ENCODE assay signal across 21 mouse cellular contexts in genomic region chr6:145001493-145001892, GRCm38 (mm10).
"Had no signal": no experiment of that assay in that cellular context is flagged by ENCODE, and none has a peak within 500 bp of the region (broad histone marks: within the 10 kb centered on the region; RNA-seq: fewer than 3 reads in every experiment).

No protein-coding gene starts in this region.

- H3K9ac ChIP-seq: limb, embryonic 12.5 days; limb, embryonic 15.5 days; liver, embryonic 14.5 days; lung, embryonic 15.5 days; midbrain, embryonic 13.5 days; neural tube, embryonic 13.5 days had no signal

- DNase-seq: kidney, adult 2 months; kidney, postnatal 10 days; kidney, postnatal 36 days; layer of hippocampus, postnatal 36 days; lung, postnatal 10 days; retina, postnatal 1 day; right cerebral cortex, postnatal 25 days; spleen, adult 18-20 months; thymus, postnatal 25 days had no signal

- H3K9me3 ChIP-seq: limb, embryonic 12.5 days; limb, embryonic 15.5 days; lung, embryonic 15.5 days; megakaryocyte, embryonic 14.5 days; midbrain, embryonic 10.5 days; midbrain, embryonic 13.5 days; neural tube, embryonic 13.5 days had no signal

- H3K27me3 ChIP-seq: limb, embryonic 12.5 days; limb, embryonic 15.5 days; lung, embryonic 15.5 days; megakaryocyte, embryonic 14.5 days; midbrain, embryonic 13.5 days; neural tube, embryonic 13.5 days had no signal

- H3K36me3 ChIP-seq: limb, embryonic 15.5 days; lung, embryonic 15.5 days had no signal

- H3K4me2 ChIP-seq: limb, embryonic 12.5 days; limb, embryonic 15.5 days; liver, embryonic 11.5 days; lung, embryonic 15.5 days; midbrain, embryonic 13.5 days; neural tube, embryonic 13.5 days had no signal

- H3K4me1 ChIP-seq: limb, embryonic 15.5 days; lung, embryonic 15.5 days; megakaryocyte, embryonic 14.5 days; midbrain, embryonic 10.5 days; midbrain, embryonic 13.5 days; neural tube, embryonic 13.5 days had no signal

- ATAC-seq: midbrain, embryonic 13.5 days; midbrain, embryonic 16.5 days had no signal

- H3K4me3 ChIP-seq: left cerebral cortex, adult 2 months; limb, embryonic 12.5 days; limb, embryonic 15.5 days; lung, embryonic 15.5 days; megakaryocyte, embryonic 14.5 days; midbrain, embryonic 10.5 days; midbrain, embryonic 13.5 days; myocyte; neural tube, embryonic 13.5 days had no signal

- H3K27ac ChIP-seq: left cerebral cortex, adult 2 months; limb, embryonic 12.5 days; limb, embryonic 15.5 days; liver, embryonic 14.5 days; lung, embryonic 15.5 days; midbrain, embryonic 10.5 days; midbrain, embryonic 13.5 days; neural tube, embryonic 13.5 days had no signal
